Mouse (Mus musculus): ENCODE results near the gene Hdac9.

Hdac9 gene

GRCm38 (mm10) chr12:34220051-34220926, 696.6 kb downstream of the Hdac9 start:
- DNase-seq (ENCODE audit: low spot score) = no peak

- DNase-seq (ENCODE audit: low spot score) = no peak
Observed at GRCm38 (mm10) chr12:34218561-34218960, 698.3 kb downstream of the Hdac9 start.

- no peak for DNase-seq (ENCODE audit: low spot score)
Observed at GRCm38 (mm10) chr12:34215023-34216020, 701.6 kb downstream of the Hdac9 start.

GRCm38 (mm10) chr12:34212162-34212561, 704.7 kb downstream of the Hdac9 start:
- no peak for DNase-seq (ENCODE audit: low spot score)

- no peak for DNase-seq (ENCODE audit: low spot score)
Observed at GRCm38 (mm10) chr12:34201471-34201870, 715.4 kb downstream of the Hdac9 start.

GRCm38 (mm10) chr12:34200030-34200446, 716.9 kb downstream of the Hdac9 start:
- no peak for DNase-seq (ENCODE audit: low spot score)

- DNase-seq (ENCODE audit: low spot score) = no peak
Observed at GRCm38 (mm10) chr12:34195155-34195828, 721.6 kb downstream of the Hdac9 start.

GRCm38 (mm10) chr12:34194116-34194515, 722.8 kb downstream of the Hdac9 start:
- no peak for DNase-seq (ENCODE audit: low spot score)

GRCm38 (mm10) chr12:34191246-34191645, 725.6 kb downstream of the Hdac9 start:
- no peak for DNase-seq (ENCODE audit: low spot score)

- no peak for DNase-seq (ENCODE audit: low spot score)
Observed at GRCm38 (mm10) chr12:34178931-34179330, 738.0 kb downstream of the Hdac9 start.

- DNase-seq (ENCODE audit: low spot score) = no peak
Observed at GRCm38 (mm10) chr12:34176790-34177189, 740.1 kb downstream of the Hdac9 start.

GRCm38 (mm10) chr12:34173036-34173435, 743.9 kb downstream of the Hdac9 start:
- no peak for DNase-seq (ENCODE audit: low spot score)

- no peak for DNase-seq (ENCODE audit: low spot score)
Observed at GRCm38 (mm10) chr12:34170601-34171000, 746.3 kb downstream of the Hdac9 start.

- DNase-seq (ENCODE audit: low spot score) = no peak
Observed at GRCm38 (mm10) chr12:34165674-34166073, 751.2 kb downstream of the Hdac9 start.

GRCm38 (mm10) chr12:34156301-34156700, 760.6 kb downstream of the Hdac9 start:
- no peak for DNase-seq (ENCODE audit: low spot score)

GRCm38 (mm10) chr12:34155740-34156139, 761.2 kb downstream of the Hdac9 start:
- no peak for DNase-seq (ENCODE audit: low spot score)

GRCm38 (mm10) chr12:34154757-34155156, 762.1 kb downstream of the Hdac9 start:
- no peak for DNase-seq (ENCODE audit: low spot score)

- no peak for DNase-seq (ENCODE audit: low spot score)
Observed at GRCm38 (mm10) chr12:34151336-34151735, 765.6 kb downstream of the Hdac9 start.

- DNase-seq (ENCODE audit: low spot score) = no peak
Observed at GRCm38 (mm10) chr12:34142743-34143142, 774.2 kb downstream of the Hdac9 start.

- no peak for DNase-seq (ENCODE audit: low spot score)
Observed at GRCm38 (mm10) chr12:34113336-34113735, 803.6 kb downstream of the Hdac9 start.

GRCm38 (mm10) chr12:34092953-34093352, 823.9 kb downstream of the Hdac9 start:
- DNase-seq (ENCODE audit: low spot score) = no peak

GRCm38 (mm10) chr12:34091851-34092250, 825.0 kb downstream of the Hdac9 start:
- no peak for DNase-seq (ENCODE audit: low spot score)
